Mouse (Mus musculus): Measurements from ENCODE around the gene Gm17617. TPM values are rescaled to one million over a fixed set of nuclear protein-coding genes. Genes with fewer than 3 reads are reported as not detected.

The Gm17617 gene
- polyA plus RNA-seq (2014; fragmentation: Nextera tagmentation; extraction: Ambion mirVana): not detected in 2 replicates

DNA sequence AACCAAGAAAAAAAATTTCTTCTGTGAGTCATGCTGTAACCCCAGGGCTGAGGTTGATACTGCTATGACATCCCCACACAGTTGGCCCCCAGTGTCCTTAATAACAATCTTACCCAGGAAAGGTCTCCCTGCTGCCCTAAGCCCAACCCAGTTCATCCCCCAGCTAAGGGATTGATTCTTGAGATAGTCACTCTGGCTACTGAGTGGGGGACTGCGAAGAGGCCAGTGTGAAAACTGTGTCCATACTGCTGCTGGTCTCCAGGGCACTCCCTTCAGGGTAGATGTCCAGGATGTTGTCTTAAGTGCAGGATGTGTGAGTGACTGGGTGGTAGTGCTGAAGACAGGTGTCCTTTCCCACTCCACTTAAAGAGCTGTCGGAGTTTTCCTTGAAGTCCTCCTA, at the start of gene Gm17617:
Gm17617 (minus strand) TSS at position 101 of the 400 bp plus-strand sequence.
- WGBS: 87% methylated on average over 2 of the region's 2 CpGs
- Histone ChIP-seq H3K4me2 (replicated peaks; ENCODE audit: low read depth, low read length) (no peak within 1 kb of the TSS), H3K4me3 (ENCODE audit: low read depth, low read length) (no peak within 1 kb of the TSS), H3K9me3 (ENCODE audit: control insufficient read depth, low read length) (no peaks in the 10 kb centered on the region), H3K4me1 (replicated peaks; ENCODE audit: control insufficient read depth, insufficient read depth, low read length) (no peaks in the 10 kb centered on the region), H3K27me3 (ENCODE audit: control insufficient read depth, insufficient read depth, low read length) (no peaks in the 10 kb centered on the region), H3K9ac (ENCODE audit: low read depth, low read length) (no peak within 1 kb of the TSS), H3K36me3 (ENCODE audit: control insufficient read depth, insufficient read depth, low read length) (peaks cover 4% of the 10 kb centered on the region; the same call in 1 of the 2 replicates), H3K27ac (ENCODE audit: low read depth, low read length) (no peak within 1 kb of the TSS)
- DNase-seq (ENCODE audit: low spot score) (no peak), ATAC-seq (ENCODE audit: low FRiP score) (no peak)

DNA sequence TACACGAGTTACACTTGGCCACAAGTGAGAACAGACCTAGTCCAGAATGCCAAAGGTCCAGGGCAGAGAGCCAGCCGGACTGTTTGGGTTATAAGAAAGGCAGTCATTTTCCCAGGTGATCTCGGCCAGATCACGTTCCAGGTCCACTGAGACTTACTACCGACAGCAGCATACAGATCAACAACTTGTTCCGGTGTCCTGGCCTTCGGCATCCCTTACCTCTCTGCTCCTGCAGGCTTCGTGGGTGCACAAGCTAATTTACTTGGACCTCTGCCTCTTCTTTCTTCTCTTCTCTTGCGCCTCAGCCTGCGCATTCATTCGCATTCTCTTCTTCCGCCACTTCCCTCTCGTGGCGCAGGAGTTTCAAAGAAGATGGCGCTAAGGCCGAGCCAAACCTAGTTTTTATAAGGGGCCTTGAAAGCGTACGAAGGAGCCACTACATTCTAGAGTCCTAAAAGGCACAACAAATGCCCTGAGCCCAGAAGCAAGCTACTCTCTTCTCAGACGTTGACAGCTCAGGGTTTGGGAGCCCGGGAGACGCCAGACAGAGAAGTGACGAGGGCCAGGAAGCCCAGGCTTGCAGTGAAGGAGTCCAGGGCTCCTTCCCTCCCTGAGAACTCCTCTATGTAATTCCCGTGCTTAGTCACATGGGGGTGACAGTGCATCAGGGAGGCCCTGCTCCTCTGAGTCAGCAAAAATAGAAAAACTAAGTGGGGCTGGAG, 49.0 kb upstream of the Gm17617 start:
- peak; percentile 71 for ATAC-seq (ENCODE audit: low FRiP score)
- no peaks in the 10 kb centered on the region for H3K27me3 ChIP-seq (ENCODE audit: control insufficient read depth, insufficient read depth, low read length)
- H3K4me2 ChIP-seq (replicated peaks; ENCODE audit: low read depth, low read length): peak overlapping the region; percentile 33
- 0 out of 2 replicates have a peak overlapping the region, but pooled peaks have one; percentile 14 for H3K27ac ChIP-seq (ENCODE audit: low read depth, low read length)
- peak; percentile 75 for DNase-seq (ENCODE audit: low spot score)
- peak overlapping the region; percentile 40 for H3K9ac ChIP-seq (ENCODE audit: low read depth, low read length)
- no peaks in the 10 kb centered on the region; the same call in 1 of the 2 replicates for H3K4me1 ChIP-seq (replicated peaks; ENCODE audit: control insufficient read depth, insufficient read depth, low read length)
- H3K4me3 ChIP-seq (ENCODE audit: low read depth, low read length): peak overlapping the region; percentile 19; the same call in 1 of the 2 replicates
- H3K36me3 ChIP-seq (ENCODE audit: control insufficient read depth, insufficient read depth, low read length): no peaks in the 10 kb centered on the region
- H3K9me3 ChIP-seq (ENCODE audit: control insufficient read depth, low read length): no peaks in the 10 kb centered on the region
- 6% methylated on average over 23 of the region's 23 CpGs for WGBS

DNA sequence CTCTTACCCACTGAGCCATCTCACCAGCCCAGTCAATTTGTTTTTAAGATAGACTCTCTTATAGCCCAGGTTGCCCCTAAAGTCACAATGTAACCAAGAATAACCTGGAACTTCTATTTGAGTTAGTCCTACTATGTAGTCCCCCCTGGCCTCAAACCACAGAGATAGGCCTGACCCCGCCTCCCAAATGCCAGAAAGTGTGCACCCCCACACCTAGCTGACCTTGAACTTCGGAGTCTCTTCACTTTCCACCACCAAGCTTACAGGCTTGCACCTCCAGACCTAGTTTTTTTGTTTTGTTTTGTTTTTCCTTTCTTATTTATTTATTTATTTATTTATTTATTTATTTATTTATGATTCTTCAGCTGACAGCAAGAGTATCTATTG, 48.4 kb upstream of the Gm17617 start:
- no peaks in the 10 kb centered on the region for H3K36me3 ChIP-seq (ENCODE audit: control insufficient read depth, insufficient read depth, low read length)
- 82% methylated on average over 2 of the region's 2 CpGs for WGBS
- no peaks in the 10 kb centered on the region for H3K9me3 ChIP-seq (ENCODE audit: control insufficient read depth, low read length)
- H3K9ac ChIP-seq (ENCODE audit: low read depth, low read length): no peak overlapping the region
- no peak overlapping the region for H3K27ac ChIP-seq (ENCODE audit: low read depth, low read length)
- peak overlapping the region; percentile 19; the same call in 1 of the 2 replicates for H3K4me3 ChIP-seq (ENCODE audit: low read depth, low read length)
- no peaks in the 10 kb centered on the region for H3K27me3 ChIP-seq (ENCODE audit: control insufficient read depth, insufficient read depth, low read length)
- no peak overlapping the region for H3K4me2 ChIP-seq (replicated peaks; ENCODE audit: low read depth, low read length)
- no peak for ATAC-seq (ENCODE audit: low FRiP score)
- H3K4me1 ChIP-seq (replicated peaks; ENCODE audit: control insufficient read depth, insufficient read depth, low read length): no peaks in the 10 kb centered on the region; the same call in 1 of the 2 replicates
- no peak for DNase-seq (ENCODE audit: low spot score)

DNA sequence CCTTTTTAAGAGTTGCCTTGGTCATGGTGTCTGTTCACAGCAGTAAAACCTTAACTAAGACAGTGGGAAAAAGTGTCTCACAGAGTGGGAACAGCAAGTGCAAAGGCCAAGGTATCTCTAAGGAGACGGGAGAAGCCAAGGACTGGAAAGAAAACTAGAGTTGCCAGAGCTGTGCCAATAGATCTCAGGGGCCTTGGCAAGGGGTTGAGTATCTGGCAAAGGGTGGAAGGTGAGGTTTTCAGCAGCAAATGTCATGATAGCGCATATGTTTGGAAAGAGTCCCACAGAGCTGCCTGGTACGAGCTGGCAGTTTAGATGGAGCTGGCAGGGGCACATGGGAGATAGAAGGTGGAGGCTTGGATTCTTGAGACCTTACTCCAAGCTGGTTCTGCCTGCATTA, 46.2 kb upstream of the Gm17617 start:
- Histone ChIP-seq H3K27me3 (ENCODE audit: control insufficient read depth, insufficient read depth, low read length) (no peaks in the 10 kb centered on the region), H3K4me2 (replicated peaks; ENCODE audit: low read depth, low read length) (no peak overlapping the region), H3K36me3 (ENCODE audit: control insufficient read depth, insufficient read depth, low read length) (no peaks in the 10 kb centered on the region), H3K4me1 (replicated peaks; ENCODE audit: control insufficient read depth, insufficient read depth, low read length) (no peaks in the 10 kb centered on the region; the same call in 1 of the 2 replicates), H3K9ac (ENCODE audit: low read depth, low read length) (no peak overlapping the region), H3K4me3 (ENCODE audit: low read depth, low read length) (no peak overlapping the region), H3K9me3 (ENCODE audit: control insufficient read depth, low read length) (no peaks in the 10 kb centered on the region), H3K27ac (ENCODE audit: low read depth, low read length) (no peak overlapping the region)
- WGBS: 92% methylated on average over 3 of the region's 3 CpGs
- ATAC-seq (ENCODE audit: low FRiP score) (no peak), DNase-seq (ENCODE audit: low spot score) (no peak)

DNA sequence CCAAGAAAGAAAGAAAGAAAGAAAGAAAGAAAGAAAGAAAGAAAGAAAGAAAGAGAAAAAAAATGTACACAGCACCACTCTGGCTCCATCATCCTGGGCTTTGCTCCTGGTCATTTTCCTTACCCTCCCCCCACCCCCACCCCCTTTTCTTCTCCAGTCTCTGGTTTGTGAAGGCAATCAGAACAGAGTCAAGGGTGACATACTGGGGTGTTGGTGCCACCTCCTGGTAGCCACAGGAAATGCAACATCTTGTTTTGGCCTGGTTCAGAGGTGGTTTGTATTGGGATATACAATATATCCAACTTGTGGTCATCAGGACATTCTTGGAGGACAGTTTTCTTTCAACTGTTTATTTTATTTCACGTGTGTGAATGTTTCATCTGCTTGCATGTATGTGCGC, 45.2 kb upstream of the Gm17617 start:
- H3K9ac ChIP-seq (ENCODE audit: low read depth, low read length): no peak overlapping the region
- 33% methylated on average over 2 of the region's 2 CpGs for WGBS
- ATAC-seq (ENCODE audit: low FRiP score): peak; percentile 12; the same call in 1 of the 2 replicates
- no peaks in the 10 kb centered on the region for H3K9me3 ChIP-seq (ENCODE audit: control insufficient read depth, low read length)
- DNase-seq (ENCODE audit: low spot score): peak; percentile 86
- H3K4me3 ChIP-seq (ENCODE audit: low read depth, low read length): no peak overlapping the region
- no peak overlapping the region for H3K27ac ChIP-seq (ENCODE audit: low read depth, low read length)
- H3K36me3 ChIP-seq (ENCODE audit: control insufficient read depth, insufficient read depth, low read length): no peaks in the 10 kb centered on the region
- no peaks in the 10 kb centered on the region; the same call in 1 of the 2 replicates for H3K4me1 ChIP-seq (replicated peaks; ENCODE audit: control insufficient read depth, insufficient read depth, low read length)
- no peaks in the 10 kb centered on the region for H3K27me3 ChIP-seq (ENCODE audit: control insufficient read depth, insufficient read depth, low read length)
- no peak overlapping the region for H3K4me2 ChIP-seq (replicated peaks; ENCODE audit: low read depth, low read length)

DNA sequence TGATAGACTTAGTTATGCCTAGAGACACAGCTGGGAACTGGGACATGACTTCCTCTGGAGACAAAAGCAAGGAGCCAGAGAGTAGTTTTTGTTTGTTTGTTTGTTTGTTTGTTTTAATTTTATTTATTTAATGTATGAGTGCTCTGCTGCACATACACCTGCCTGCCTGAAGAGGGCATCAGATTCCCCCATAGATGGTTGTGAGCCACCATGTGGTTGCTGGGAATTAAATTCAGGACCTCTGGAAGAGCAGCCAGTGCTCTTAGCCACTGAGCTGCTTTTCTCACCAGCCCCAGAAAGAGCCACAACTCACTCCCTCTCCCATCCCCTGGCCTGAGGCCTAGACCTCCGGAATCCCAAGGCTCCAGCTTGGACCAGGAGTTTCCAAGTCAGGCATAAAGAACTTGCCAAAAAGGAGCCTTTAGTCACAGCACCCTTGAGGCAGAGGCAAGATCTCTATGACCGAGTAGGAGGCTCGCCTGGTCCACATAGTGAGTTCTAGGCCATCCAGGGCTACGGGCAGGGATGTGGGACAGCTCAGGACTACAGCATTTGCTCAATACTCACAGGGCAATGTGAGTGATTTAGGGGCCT, 44.7 kb upstream of the Gm17617 start:
- H3K36me3 ChIP-seq (ENCODE audit: control insufficient read depth, insufficient read depth, low read length): no peaks in the 10 kb centered on the region
- DNase-seq (ENCODE audit: low spot score): no peak
- H3K4me2 ChIP-seq (replicated peaks; ENCODE audit: low read depth, low read length): no peak overlapping the region
- H3K27me3 ChIP-seq (ENCODE audit: control insufficient read depth, insufficient read depth, low read length): no peaks in the 10 kb centered on the region
- no peak overlapping the region for H3K4me3 ChIP-seq (ENCODE audit: low read depth, low read length)
- WGBS: 69% methylated on average over 4 of the region's 4 CpGs
- no peak overlapping the region for H3K9ac ChIP-seq (ENCODE audit: low read depth, low read length)
- no peaks in the 10 kb centered on the region; the same call in 1 of the 2 replicates for H3K4me1 ChIP-seq (replicated peaks; ENCODE audit: control insufficient read depth, insufficient read depth, low read length)
- H3K9me3 ChIP-seq (ENCODE audit: control insufficient read depth, low read length): no peaks in the 10 kb centered on the region
- no peak overlapping the region for H3K27ac ChIP-seq (ENCODE audit: low read depth, low read length)
- no peak for ATAC-seq (ENCODE audit: low FRiP score)

DNA sequence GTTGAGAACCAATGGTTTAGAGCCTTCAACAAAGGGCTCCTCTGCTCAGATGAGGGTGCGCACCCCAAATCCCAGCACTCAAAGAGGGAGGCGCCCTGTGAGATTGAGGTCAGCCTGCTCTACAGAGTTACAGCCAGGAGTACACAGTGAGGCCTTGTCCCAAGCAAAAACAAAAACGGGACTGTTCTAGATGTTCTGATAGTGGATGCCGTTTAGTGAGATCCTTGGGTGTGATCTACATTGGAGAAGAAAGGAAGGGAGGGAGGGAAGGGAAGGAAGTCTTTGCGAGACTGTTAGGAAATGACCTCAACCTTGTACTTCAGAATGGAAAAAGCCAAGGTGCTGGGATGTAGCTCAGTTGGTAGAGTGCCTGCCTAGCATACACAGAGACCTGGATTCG, 42.9 kb upstream of the Gm17617 start:
- no peak overlapping the region for H3K27ac ChIP-seq (ENCODE audit: low read depth, low read length)
- no peaks in the 10 kb centered on the region for H3K36me3 ChIP-seq (ENCODE audit: control insufficient read depth, insufficient read depth, low read length)
- H3K27me3 ChIP-seq (ENCODE audit: control insufficient read depth, insufficient read depth, low read length): no peaks in the 10 kb centered on the region
- H3K9me3 ChIP-seq (ENCODE audit: control insufficient read depth, low read length): no peaks in the 10 kb centered on the region
- WGBS: 88% methylated on average over 6 of the region's 6 CpGs
- DNase-seq (ENCODE audit: low spot score) (no peak), ATAC-seq (ENCODE audit: low FRiP score) (no peak)
- H3K4me3 ChIP-seq (ENCODE audit: low read depth, low read length): no peak overlapping the region
- H3K9ac ChIP-seq (ENCODE audit: low read depth, low read length): no peak overlapping the region
- H3K4me1 ChIP-seq (replicated peaks; ENCODE audit: control insufficient read depth, insufficient read depth, low read length): peaks cover 12% of the 10 kb centered on the region
- H3K4me2 ChIP-seq (replicated peaks; ENCODE audit: low read depth, low read length): no peak overlapping the region

DNA sequence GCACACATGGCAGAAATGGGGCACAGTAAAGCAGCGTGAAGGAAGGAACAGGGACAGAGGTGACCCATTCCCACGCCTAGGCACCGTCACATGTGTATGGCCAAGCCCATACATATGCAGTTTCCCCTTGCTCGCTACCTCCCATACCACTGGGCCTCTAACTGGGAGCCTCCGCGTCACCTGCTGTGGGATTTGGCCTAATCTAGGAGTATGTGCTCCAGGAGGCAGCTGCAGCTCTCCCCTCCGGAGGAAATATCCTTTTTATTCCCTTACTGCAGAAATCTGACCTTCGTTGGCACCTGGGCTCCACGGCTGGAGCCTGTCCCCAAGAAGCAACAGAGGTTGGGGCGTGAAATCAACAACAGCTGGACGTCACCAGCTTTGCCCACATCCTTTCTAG, 41.0 kb upstream of the Gm17617 start:
- no peak for DNase-seq (ENCODE audit: low spot score)
- no peak overlapping the region for H3K4me2 ChIP-seq (replicated peaks; ENCODE audit: low read depth, low read length)
- H3K9ac ChIP-seq (ENCODE audit: low read depth, low read length): no peak overlapping the region
- no peak overlapping the region for H3K27ac ChIP-seq (ENCODE audit: low read depth, low read length)
- peaks cover 14% of the 10 kb centered on the region for H3K4me1 ChIP-seq (replicated peaks; ENCODE audit: control insufficient read depth, insufficient read depth, low read length)
- H3K27me3 ChIP-seq (ENCODE audit: control insufficient read depth, insufficient read depth, low read length): no peaks in the 10 kb centered on the region
- ATAC-seq (ENCODE audit: low FRiP score): no peak
- no peaks in the 10 kb centered on the region for H3K9me3 ChIP-seq (ENCODE audit: control insufficient read depth, low read length)
- no peaks in the 10 kb centered on the region for H3K36me3 ChIP-seq (ENCODE audit: control insufficient read depth, insufficient read depth, low read length)
- WGBS: 66% methylated on average over 11 of the region's 11 CpGs
- H3K4me3 ChIP-seq (ENCODE audit: low read depth, low read length): no peak overlapping the region

DNA sequence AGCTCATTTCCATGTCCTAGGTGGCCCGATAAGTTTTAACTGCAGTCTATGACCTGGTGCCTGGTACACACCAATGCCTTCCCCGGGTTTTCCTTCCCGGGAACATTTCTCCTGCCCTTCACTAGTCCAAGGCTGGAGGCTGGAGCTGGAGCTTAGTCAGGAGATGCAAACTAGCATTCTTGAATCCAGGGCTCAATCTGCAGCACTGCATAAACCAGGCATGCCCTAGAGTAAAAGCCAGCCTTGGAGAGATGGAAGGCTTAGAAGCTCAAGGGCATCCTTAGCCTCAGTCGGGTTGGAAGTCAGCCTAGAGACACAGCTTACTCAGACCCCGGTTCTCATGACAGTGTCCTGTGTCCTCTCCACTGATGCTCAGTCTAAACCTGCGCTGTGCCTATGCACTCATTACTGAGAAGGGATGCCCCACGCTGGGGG, 39.0 kb upstream of the Gm17617 start:
- Histone ChIP-seq H3K4me3 (ENCODE audit: low read depth, low read length) (no peak overlapping the region), H3K9me3 (ENCODE audit: control insufficient read depth, low read length) (no peaks in the 10 kb centered on the region), H3K27ac (ENCODE audit: low read depth, low read length) (no peak overlapping the region), H3K27me3 (ENCODE audit: control insufficient read depth, insufficient read depth, low read length) (no peaks in the 10 kb centered on the region), H3K9ac (ENCODE audit: low read depth, low read length) (no peak overlapping the region), H3K4me2 (replicated peaks; ENCODE audit: low read depth, low read length) (no peak overlapping the region), H3K36me3 (ENCODE audit: control insufficient read depth, insufficient read depth, low read length) (no peaks in the 10 kb centered on the region), H3K4me1 (replicated peaks; ENCODE audit: control insufficient read depth, insufficient read depth, low read length) (peaks cover 24% of the 10 kb centered on the region)
- ATAC-seq (ENCODE audit: low FRiP score) (no peak), DNase-seq (ENCODE audit: low spot score) (no peak)
- 54% methylated on average over 7 of the region's 7 CpGs for WGBS

Measured in hindbrain, embryonic 11.5 days (tissue).